12 mouse cellular contexts compared by ENCODE assay signal in the genomic region with DNA sequence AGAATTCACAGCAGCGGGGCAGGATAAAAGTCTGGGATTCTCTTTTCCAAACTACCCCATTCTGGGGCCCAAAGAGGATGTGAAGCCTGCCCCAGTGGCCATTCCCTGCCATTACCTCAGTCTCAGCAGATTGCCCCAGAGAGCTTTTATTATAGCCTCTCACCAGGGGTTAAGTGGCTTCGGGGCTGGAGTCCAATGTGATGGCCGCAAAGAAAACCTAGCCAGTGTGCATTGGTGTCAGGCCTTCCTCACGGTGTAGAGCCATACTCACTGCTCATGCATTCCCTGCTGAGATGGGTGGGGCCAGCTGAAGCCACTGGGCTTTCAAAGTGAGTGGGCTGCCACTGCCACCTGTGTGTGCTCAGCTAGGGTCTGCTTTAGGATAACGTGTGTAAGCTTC.
A peak's percentile ranks its signal among the peaks of the same experiment; 100 is the strongest.
DNase-seq lines count a peak whose midpoint lies in the region; ATAC-seq and TF ChIP-seq lines count a peak whose summit lies in the region.
"Had no signal": no experiment of that assay in that cellular context is flagged by ENCODE, and none has a peak within 500 bp of the region (broad histone marks: within the 10 kb centered on the region; RNA-seq: fewer than 3 reads in every experiment).

No protein-coding gene starts in this region.

- peak; percentile 27; the same call in 1 of the 2 replicates for TF ChIP-seq CTCF in heart, postnatal 0 days (IDR thresholded peaks at IDR 0.05; ENCODE audit: low read depth)
- peak; percentile 41 for TF ChIP-seq CTCF in lung, postnatal 0 days (IDR thresholded peaks at IDR 0.05)
- TF ChIP-seq CTCF in brain, embryonic 14.5 days (IDR thresholded peaks at IDR 0.05; ENCODE audit: borderline replicate concordance, extremely low read depth, insufficient read depth, insufficient read length), result peak; percentile 53; the same call in 1 of the 2 replicates
- TF ChIP-seq CTCF in midbrain, postnatal 0 days (IDR thresholded peaks at IDR 0.05), result peak; percentile 47

- no peaks in the 10 kb centered on the region for H3K9me3 ChIP-seq in heart, postnatal 0 days (replicated peaks; ENCODE audit: control insufficient read depth, low read length)
- H3K9me3 ChIP-seq in lung, postnatal 0 days (ENCODE audit: low read length), result no peaks in the 10 kb centered on the region
- no peaks in the 10 kb centered on the region for H3K9me3 ChIP-seq in midbrain, postnatal 0 days (ENCODE audit: low read length)
- H3K9me3 ChIP-seq: embryonic facial prominence, embryonic 15.5 days had no signal

- no peak for TF ChIP-seq POLR2A in brain, embryonic 14.5 days (IDR thresholded peaks at IDR 0.05; ENCODE audit: borderline replicate concordance, extremely low read depth, insufficient read depth, insufficient read length, poor library complexity, severe bottlenecking)

- 43% methylated on average over 5 of the region's 5 CpGs for WGBS in heart, postnatal 0 days
- WGBS in lung, postnatal 0 days, result 38% methylated on average over 5 of the region's 5 CpGs
- 30% methylated on average over 5 of the region's 5 CpGs for WGBS in midbrain, postnatal 0 days

- DNase-seq in heart, postnatal 0 days (ENCODE audit: low spot score), result no peak
- no peak for DNase-seq in heart, postnatal 4 days
- DNase-seq in lung, postnatal 0 days (ENCODE audit: low spot score), result peak; percentile 29
- DNase-seq in lung, postnatal 14 days, result no peak
- no peak for DNase-seq in brain, embryonic 14.5 days (ENCODE audit: low read depth)
- no peak for DNase-seq in midbrain, postnatal 0 days (ENCODE audit: low spot score)
- no peak for DNase-seq in cerebellum, postnatal 36 days
- no peak for DNase-seq in layer of hippocampus, adult 9-10 months (ENCODE audit: low spot score)
- DNase-seq: gastrocnemius, postnatal 10 days; kidney, adult 8-10 months had no signal

- ATAC-seq in heart, postnatal 0 days (ENCODE audit: insufficient read depth, low read depth), result peak; percentile 49; the same call in 1 of the 2 replicates
- peak; percentile 34; the same call in 1 of the 2 replicates for ATAC-seq in lung, postnatal 0 days
- ATAC-seq in midbrain, postnatal 0 days (ENCODE audit: low FRiP score), result no peak

- no peak overlapping the region for H3K9ac ChIP-seq in heart, postnatal 0 days (replicated peaks; ENCODE audit: low read depth, low read length)
- H3K9ac ChIP-seq in lung, postnatal 0 days (replicated peaks; ENCODE audit: low read depth), result no peak overlapping the region
- no peak overlapping the region for H3K9ac ChIP-seq in midbrain, postnatal 0 days (replicated peaks; ENCODE audit: low read length, poor library complexity, severe bottlenecking)
- H3K9ac ChIP-seq: embryonic facial prominence, embryonic 15.5 days had no signal

- H3K27me3 ChIP-seq in heart, postnatal 0 days (ENCODE audit: control insufficient read depth, insufficient read depth, low read length), result no peaks in the 10 kb centered on the region
- no peaks in the 10 kb centered on the region for H3K27me3 ChIP-seq in lung, postnatal 0 days (replicated peaks; ENCODE audit: insufficient read depth, low read length)
- H3K27me3 ChIP-seq in midbrain, postnatal 0 days (ENCODE audit: insufficient read depth, low read length), result no peaks in the 10 kb centered on the region
- H3K27me3 ChIP-seq: embryonic facial prominence, embryonic 15.5 days had no signal

- peaks cover 20% of the 10 kb centered on the region; the same call in 1 of the 2 replicates for H3K36me3 ChIP-seq in heart, postnatal 0 days (replicated peaks; ENCODE audit: control insufficient read depth, insufficient read depth, low read length)
- no peaks in the 10 kb centered on the region for H3K36me3 ChIP-seq in lung, postnatal 0 days (ENCODE audit: insufficient read depth, low read length)
- H3K36me3 ChIP-seq in midbrain, postnatal 0 days (ENCODE audit: insufficient read depth, low read length), result no peaks in the 10 kb centered on the region

- no peak for TF ChIP-seq EP300 in heart, postnatal 0 days (IDR thresholded peaks at IDR 0.05; ENCODE audit: low read depth)
- TF ChIP-seq EP300 in lung, postnatal 0 days (IDR thresholded peaks at IDR 0.05), result no peak

- H3K27ac ChIP-seq in heart, postnatal 0 days (ENCODE audit: low read depth), result no peak overlapping the region
- H3K27ac ChIP-seq in lung, postnatal 0 days (ENCODE audit: low read length), result no peak overlapping the region
- H3K27ac ChIP-seq in midbrain, postnatal 0 days (ENCODE audit: low read depth, low read length), result no peak overlapping the region
- H3K27ac ChIP-seq: embryonic facial prominence, embryonic 15.5 days had no signal

- no peak overlapping the region for H3K4me3 ChIP-seq in heart, postnatal 0 days (ENCODE audit: low read depth, low read length)
- no peak overlapping the region for H3K4me3 ChIP-seq in lung, postnatal 0 days (ENCODE audit: low read depth, low read length)
- H3K4me3 ChIP-seq in midbrain, postnatal 0 days (ENCODE audit: low read depth, low read length), result no peak overlapping the region
- H3K4me3 ChIP-seq: embryonic facial prominence, embryonic 15.5 days had no signal

- H3K4me2 ChIP-seq in heart, postnatal 0 days (ENCODE audit: low read depth, low read length), result no peak overlapping the region
- no peak overlapping the region for H3K4me2 ChIP-seq in lung, postnatal 0 days (replicated peaks; ENCODE audit: low read depth, low read length)
- H3K4me2 ChIP-seq in midbrain, postnatal 0 days (ENCODE audit: low read depth, low read length, poor library complexity, severe bottlenecking), result no peak overlapping the region
- H3K4me2 ChIP-seq: embryonic facial prominence, embryonic 15.5 days; liver, embryonic 11.5 days had no signal

- peaks cover 30% of the 10 kb centered on the region; the same call in 1 of the 2 replicates for H3K4me1 ChIP-seq in heart, postnatal 0 days (ENCODE audit: control insufficient read depth, insufficient read depth)
- H3K4me1 ChIP-seq in lung, postnatal 0 days (ENCODE audit: insufficient read depth, low read depth, low read length), result no peaks in the 10 kb centered on the region; the same call in 1 of the 2 replicates
- peaks cover 9% of the 10 kb centered on the region for H3K4me1 ChIP-seq in midbrain, postnatal 0 days (ENCODE audit: insufficient read depth, low read length)
